Mouse (Mus musculus) kidney, embryonic 15.5 days (tissue): ENCODE measurements around the gene Mab21l2. TPM values are rescaled to one million over a fixed set of nuclear protein-coding genes. Genes with fewer than 3 reads are reported as not detected.
A peak's percentile ranks its signal among the peaks of the same experiment; 100 is the strongest.

ENCODE experiments used
- ATAC-seq: fragments of 200-750 bp; cut with Nextera tagmentation; replicated peaks from 2 replicates; pipeline ENCODE4 v1.8.0; 2017; ENCODE audit warnings: moderate TSS enrichment; ENCODE audit not compliant: low FRiP score
- H3K27ac ChIP-seq: fragments of 300-500 bp; sonication (generic); 2 replicates; pipeline ENCODE4 v1.5.1; 2015; ENCODE audit warnings: mild to moderate bottlenecking, inconsistent platforms
- H3K27me3 ChIP-seq: fragments of 300-500 bp; sonication (generic); 2 replicates; pipeline ENCODE4 v1.6.1; 2015; ENCODE audit warnings: inconsistent platforms
- H3K36me3 ChIP-seq: fragments of 300-500 bp; sonication (generic); 2 replicates; pipeline ENCODE4 v1.6.1; 2015; ENCODE audit warnings: inconsistent platforms
- H3K4me1 ChIP-seq: fragments of 300-500 bp; sonication (generic); 2 replicates; pipeline ENCODE4 v1.6.1; 2015; ENCODE audit warnings: inconsistent platforms
- H3K4me2 ChIP-seq: fragments of 300-500 bp; sonication (generic); 2 replicates; pipeline ENCODE4 v1.6.1; 2015; ENCODE audit warnings: moderate library complexity, mild to moderate bottlenecking, inconsistent platforms
- H3K4me3 ChIP-seq: fragments of 300-500 bp; sonication (generic); replicated peaks from 2 replicates; pipeline ENCODE4 v1.5.1; 2015; ENCODE audit warnings: mild to moderate bottlenecking, inconsistent platforms
- H3K9ac ChIP-seq: fragments of 300-500 bp; sonication (generic); 2 replicates; pipeline ENCODE4 v1.6.1; 2015; ENCODE audit warnings: mild to moderate bottlenecking, inconsistent platforms
- H3K9me3 ChIP-seq: fragments of 300-500 bp; sonication (generic); replicated peaks from 2 replicates; pipeline ENCODE4 v1.6.1; 2016; ENCODE audit warnings: inconsistent platforms
- WGBS: fragments of 180-500 bp; shearing (Covaris S2); methylation state at CpG from one replicate; pipeline ENCODE4 v1.1.7; 2015; ENCODE audit warnings: mixed read lengths; 5-methylcytosine and 5-hydroxymethylcytosine counted together
- polyA plus RNA-seq: library from polyadenylated mRNA; unstranded; fragments of >200 nt; fragmentation: Nextera tagmentation; extraction: Ambion mirVana; gene quantifications from 2 replicates; pipeline ENCODE4 v1.2.1, GENCODE M21; 2015

Gene Mab21l2
- 2.0 and 2.6 TPM in 2 replicates for polyA plus RNA-seq

GRCm38 (mm10) chr3:86548091-86549015 is at the start of gene Mab21l2:
TSS of gene Mab21l2 (minus strand) at chr3:86548629.
- H3K4me1 ChIP-seq, result peaks cover 28% of the 10 kb centered on the region
- 0 out of 2 replicates have a peak, but pooled peaks have one; percentile 47 for ATAC-seq
- no peak within 1 kb of the TSS for H3K27ac ChIP-seq

GRCm38 (mm10) chr3:86575312-86575711 is 26.9 kb upstream of the Mab21l2 start:
- Histone ChIP-seq H3K27ac (no peak overlapping the region), H3K4me2 (no peak overlapping the region), H3K4me3 (no peak overlapping the region), H3K4me1 (no peaks in the 10 kb centered on the region), H3K36me3 (no peaks in the 10 kb centered on the region), H3K9ac (no peak overlapping the region), H3K9me3 (no peaks in the 10 kb centered on the region), H3K27me3 (no peaks in the 10 kb centered on the region)
- no peak for ATAC-seq

More at GRCm38 (mm10) chr3:86548091-86549015, at the start of gene Mab21l2:
- peak within 1 kb of the TSS; percentile 40 for H3K4me3 ChIP-seq
- no peaks in the 10 kb centered on the region for H3K9me3 ChIP-seq
- no peaks in the 10 kb centered on the region for H3K36me3 ChIP-seq
- 6% methylated on average over 25 of the region's 25 CpGs for WGBS
- no peak within 1 kb of the TSS for H3K9ac ChIP-seq
- H3K27me3 ChIP-seq, result peaks cover 74% of the 10 kb centered on the region
- H3K4me2 ChIP-seq, result peak within 1 kb of the TSS; percentile 63

GRCm38 (mm10) chr3:86572519-86573244 is 24.3 kb upstream of the Mab21l2 start:
- no peak for ATAC-seq

GRCm38 (mm10) chr3:86571518-86571917 is 23.1 kb upstream of the Mab21l2 start:
- Histone ChIP-seq H3K9me3 (no peaks in the 10 kb centered on the region), H3K27ac (no peak overlapping the region), H3K36me3 (no peaks in the 10 kb centered on the region), H3K4me1 (no peaks in the 10 kb centered on the region), H3K9ac (no peak overlapping the region), H3K4me3 (no peak overlapping the region), H3K4me2 (no peak overlapping the region), H3K27me3 (no peaks in the 10 kb centered on the region)
- 61% methylated on average over 4 of the region's 4 CpGs for WGBS
- ATAC-seq, result no peak

More at GRCm38 (mm10) chr3:86572519-86573244, 24.3 kb upstream of the Mab21l2 start:
- no peaks in the 10 kb centered on the region for H3K9me3 ChIP-seq
- no peak overlapping the region for H3K4me2 ChIP-seq
- WGBS, result 58% methylated on average over 3 of the region's 3 CpGs
- H3K4me1 ChIP-seq, result no peaks in the 10 kb centered on the region
- no peak overlapping the region for H3K4me3 ChIP-seq
- no peak overlapping the region for H3K27ac ChIP-seq
- no peaks in the 10 kb centered on the region for H3K36me3 ChIP-seq
- H3K27me3 ChIP-seq, result no peaks in the 10 kb centered on the region
- H3K9ac ChIP-seq, result no peak overlapping the region

GRCm38 (mm10) chr3:86567312-86567711 is 18.9 kb upstream of the Mab21l2 start:
- H3K9ac ChIP-seq, result no peak overlapping the region
- no peak overlapping the region for H3K27ac ChIP-seq
- H3K36me3 ChIP-seq, result no peaks in the 10 kb centered on the region
- H3K27me3 ChIP-seq, result no peaks in the 10 kb centered on the region
- H3K4me2 ChIP-seq, result no peak overlapping the region
- H3K9me3 ChIP-seq, result no peaks in the 10 kb centered on the region
- no peak overlapping the region for H3K4me3 ChIP-seq
- ATAC-seq, result no peak
- H3K4me1 ChIP-seq, result no peaks in the 10 kb centered on the region
- 78% methylated on average over 4 of the region's 4 CpGs for WGBS

- Histone ChIP-seq H3K4me3 (no peak overlapping the region), H3K27ac (no peak overlapping the region), H3K9ac (no peak overlapping the region), H3K4me1 (no peaks in the 10 kb centered on the region), H3K27me3 (peaks cover 10% of the 10 kb centered on the region; the same call in 1 of the 2 replicates), H3K9me3 (no peaks in the 10 kb centered on the region), H3K36me3 (no peaks in the 10 kb centered on the region), H3K4me2 (no peak overlapping the region)
- 92% methylated on average over 1 of the region's 1 CpGs for WGBS
- no peak for ATAC-seq
These were observed 13.0 kb upstream of the Mab21l2 start for GRCm38 (mm10) chr3:86561396-86561795.

GRCm38 (mm10) chr3:86561023-86561344 is 12.6 kb upstream of the Mab21l2 start:
- H3K27ac ChIP-seq, result no peak overlapping the region
- H3K9me3 ChIP-seq, result no peaks in the 10 kb centered on the region
- H3K4me2 ChIP-seq, result no peak overlapping the region
- ATAC-seq, result no peak
- H3K27me3 ChIP-seq, result peaks cover 13% of the 10 kb centered on the region; the same call in 1 of the 2 replicates
- no peaks in the 10 kb centered on the region for H3K4me1 ChIP-seq
- H3K36me3 ChIP-seq, result no peaks in the 10 kb centered on the region
- no peak overlapping the region for H3K9ac ChIP-seq
- H3K4me3 ChIP-seq, result no peak overlapping the region
- WGBS, result 95% methylated on average over 1 of the region's 1 CpGs

- 75% methylated on average over 4 of the region's 4 CpGs for WGBS
- Histone ChIP-seq H3K27ac (no peak overlapping the region), H3K27me3 (peaks cover 14% of the 10 kb centered on the region; the same call in 1 of the 2 replicates), H3K36me3 (no peaks in the 10 kb centered on the region), H3K4me3 (no peak overlapping the region), H3K9ac (no peak overlapping the region), H3K4me1 (no peaks in the 10 kb centered on the region), H3K9me3 (no peaks in the 10 kb centered on the region), H3K4me2 (no peak overlapping the region)
- no peak for ATAC-seq
These were observed 12.0 kb upstream of the Mab21l2 start for GRCm38 (mm10) chr3:86560281-86561022.

GRCm38 (mm10) chr3:86559635-86560034 is 11.2 kb upstream of the Mab21l2 start:
- no peak overlapping the region for H3K4me2 ChIP-seq
- no peak overlapping the region for H3K27ac ChIP-seq
- H3K9me3 ChIP-seq, result no peaks in the 10 kb centered on the region
- no peak overlapping the region for H3K4me3 ChIP-seq
- peaks cover 21% of the 10 kb centered on the region for H3K27me3 ChIP-seq
- ATAC-seq, result no peak
- 89% methylated on average over 4 of the region's 4 CpGs for WGBS
- H3K4me1 ChIP-seq, result no peaks in the 10 kb centered on the region
- H3K9ac ChIP-seq, result no peak overlapping the region
- H3K36me3 ChIP-seq, result no peaks in the 10 kb centered on the region

- Histone ChIP-seq H3K4me2 (no peak overlapping the region), H3K27ac (no peak overlapping the region), H3K27me3 (peaks cover 24% of the 10 kb centered on the region), H3K4me1 (no peaks in the 10 kb centered on the region), H3K36me3 (no peaks in the 10 kb centered on the region), H3K9me3 (no peaks in the 10 kb centered on the region), H3K9ac (no peak overlapping the region), H3K4me3 (no peak overlapping the region)
- 43% methylated on average over 1 of the region's 1 CpGs for WGBS
- ATAC-seq, result no peak
These were observed 10.5 kb upstream of the Mab21l2 start for GRCm38 (mm10) chr3:86558976-86559375.

- H3K4me1 ChIP-seq, result peaks cover 15% of the 10 kb centered on the region
- no peak overlapping the region for H3K27ac ChIP-seq
- ATAC-seq, result no peak
- H3K4me2 ChIP-seq, result no peak overlapping the region
- peaks cover 72% of the 10 kb centered on the region for H3K27me3 ChIP-seq
- WGBS, result 52% methylated on average over 5 of the region's 5 CpGs
- no peak overlapping the region for H3K4me3 ChIP-seq
- no peak overlapping the region for H3K9ac ChIP-seq
- no peaks in the 10 kb centered on the region for H3K36me3 ChIP-seq
- H3K9me3 ChIP-seq, result no peaks in the 10 kb centered on the region
These were observed 3.7 kb upstream of the Mab21l2 start for GRCm38 (mm10) chr3:86552170-86552569.
